Mouse (Mus musculus): ENCODE measurements around the gene Tnfrsf18. TPM values are rescaled to one million over a fixed set of nuclear protein-coding genes. Genes with fewer than 3 reads are reported as not detected.

Gene Tnfrsf18
- 4.0 TPM for polyA plus RNA-seq (2014; fragmentation: Illumina TruSeq; extraction: RNeasy Lipid Tissue Mini Kit (QIAGEN cat#74804); ENCODE audit: insufficient read depth, low read depth, low replicate concordance)

GRCm38 (mm10) chr4:156026013-156026412 lies at the start of gene Tnfrsf18:
Gene Tnfrsf18 (plus strand): TSS chr4:156026164.

GRCm38 (mm10) chr4:155992241-155992905 lies 33.6 kb upstream of the Tnfrsf18 start, which contains the start of the genes B3galt6 and Sdf4:
Gene B3galt6 (minus strand): TSS chr4:155992649.
Gene Sdf4 (plus strand): TSS chr4:155992872.

GRCm38 (mm10) chr4:156013637-156014036 lies 12.3 kb upstream of the Tnfrsf18 start, which contains the start of gene Tnfrsf4:
Gene Tnfrsf4 (plus strand): TSS chr4:156013843.

GRCm38 (mm10) chr4:156059261-156059660 lies 33.3 kb downstream of the Tnfrsf18 start, which contains the start of gene Ttll10:
Gene Ttll10 (minus strand): TSS chr4:156059414.

Other genes starting within 250 kb of the Tnfrsf18 start
- gene Tmem88b, start 240.3 kb upstream of the Tnfrsf18 start, polyA plus RNA-seq (2014; fragmentation: Illumina TruSeq; extraction: RNeasy Lipid Tissue Mini Kit (QIAGEN cat#74804); ENCODE audit: insufficient read depth, low read depth, low replicate concordance): 0.29 TPM
- gene Ankrd65, start 235.7 kb upstream of the Tnfrsf18 start, polyA plus RNA-seq (2014; fragmentation: Illumina TruSeq; extraction: RNeasy Lipid Tissue Mini Kit (QIAGEN cat#74804); ENCODE audit: insufficient read depth, low read depth, low replicate concordance): 3.2 TPM
- gene Mrpl20, start 223.3 kb upstream of the Tnfrsf18 start, polyA plus RNA-seq (2014; fragmentation: Illumina TruSeq; extraction: RNeasy Lipid Tissue Mini Kit (QIAGEN cat#74804); ENCODE audit: insufficient read depth, low read depth, low replicate concordance): 112 TPM
- 51.7 TPM for gene Ccnl2, start 213.7 kb upstream of the Tnfrsf18 start, polyA plus RNA-seq (2014; fragmentation: Illumina TruSeq; extraction: RNeasy Lipid Tissue Mini Kit (QIAGEN cat#74804); ENCODE audit: insufficient read depth, low read depth, low replicate concordance)
- gene Aurkaip1, start 194.9 kb upstream of the Tnfrsf18 start, polyA plus RNA-seq (2014; fragmentation: Illumina TruSeq; extraction: RNeasy Lipid Tissue Mini Kit (QIAGEN cat#74804); ENCODE audit: insufficient read depth, low read depth, low replicate concordance): 106 TPM
- 188 TPM for gene Mxra8, start 186.5 kb upstream of the Tnfrsf18 start, polyA plus RNA-seq (2014; fragmentation: Illumina TruSeq; extraction: RNeasy Lipid Tissue Mini Kit (QIAGEN cat#74804); ENCODE audit: insufficient read depth, low read depth, low replicate concordance)
- 25.1 TPM for gene Dvl1, start 178.8 kb upstream of the Tnfrsf18 start, polyA plus RNA-seq (2014; fragmentation: Illumina TruSeq; extraction: RNeasy Lipid Tissue Mini Kit (QIAGEN cat#74804); ENCODE audit: insufficient read depth, low read depth, low replicate concordance)
- gene Tas1r3, start 162.8 kb upstream of the Tnfrsf18 start, polyA plus RNA-seq (2014; fragmentation: Illumina TruSeq; extraction: RNeasy Lipid Tissue Mini Kit (QIAGEN cat#74804); ENCODE audit: insufficient read depth, low read depth, low replicate concordance): 0.19 TPM
- gene Cptp, start 156.7 kb upstream of the Tnfrsf18 start, polyA plus RNA-seq (2014; fragmentation: Illumina TruSeq; extraction: RNeasy Lipid Tissue Mini Kit (QIAGEN cat#74804); ENCODE audit: insufficient read depth, low read depth, low replicate concordance): 6.7 TPM
- 18.8 TPM for gene Ints11, start 156.6 kb upstream of the Tnfrsf18 start, polyA plus RNA-seq (2014; fragmentation: Illumina TruSeq; extraction: RNeasy Lipid Tissue Mini Kit (QIAGEN cat#74804); ENCODE audit: insufficient read depth, low read depth, low replicate concordance)
- gene Pusl1, start 134.4 kb upstream of the Tnfrsf18 start, polyA plus RNA-seq (2014; fragmentation: Illumina TruSeq; extraction: RNeasy Lipid Tissue Mini Kit (QIAGEN cat#74804); ENCODE audit: insufficient read depth, low read depth, low replicate concordance): 13.1 TPM
- gene Acap3, start 134.3 kb upstream of the Tnfrsf18 start, polyA plus RNA-seq (2014; fragmentation: Illumina TruSeq; extraction: RNeasy Lipid Tissue Mini Kit (QIAGEN cat#74804); ENCODE audit: insufficient read depth, low read depth, low replicate concordance): 6.0 TPM
- gene Ube2j2, start 82.3 kb upstream of the Tnfrsf18 start, polyA plus RNA-seq (2014; fragmentation: Illumina TruSeq; extraction: RNeasy Lipid Tissue Mini Kit (QIAGEN cat#74804); ENCODE audit: insufficient read depth, low read depth, low replicate concordance): 45.9 TPM
- gene C1qtnf12, start 63.8 kb upstream of the Tnfrsf18 start, polyA plus RNA-seq (2014; fragmentation: Illumina TruSeq; extraction: RNeasy Lipid Tissue Mini Kit (QIAGEN cat#74804); ENCODE audit: insufficient read depth, low read depth, low replicate concordance): 18.9 TPM
- 3.9 TPM for gene B3galt6, start 33.5 kb upstream of the Tnfrsf18 start, polyA plus RNA-seq (2014; fragmentation: Illumina TruSeq; extraction: RNeasy Lipid Tissue Mini Kit (QIAGEN cat#74804); ENCODE audit: insufficient read depth, low read depth, low replicate concordance)
- gene Sdf4, start 33.3 kb upstream of the Tnfrsf18 start, polyA plus RNA-seq (2014; fragmentation: Illumina TruSeq; extraction: RNeasy Lipid Tissue Mini Kit (QIAGEN cat#74804); ENCODE audit: insufficient read depth, low read depth, low replicate concordance): 179 TPM
- gene Tnfrsf4, start 12.3 kb upstream of the Tnfrsf18 start, polyA plus RNA-seq (2014; fragmentation: Illumina TruSeq; extraction: RNeasy Lipid Tissue Mini Kit (QIAGEN cat#74804); ENCODE audit: insufficient read depth, low read depth, low replicate concordance): 2.9 TPM
- 1.3 TPM for gene Ttll10, start 33.2 kb downstream of the Tnfrsf18 start, polyA plus RNA-seq (2014; fragmentation: Illumina TruSeq; extraction: RNeasy Lipid Tissue Mini Kit (QIAGEN cat#74804); ENCODE audit: insufficient read depth, low read depth, low replicate concordance)
- gene 9430015G10Rik, start 83.8 kb downstream of the Tnfrsf18 start, polyA plus RNA-seq (2014; fragmentation: Illumina TruSeq; extraction: RNeasy Lipid Tissue Mini Kit (QIAGEN cat#74804); ENCODE audit: insufficient read depth, low read depth, low replicate concordance): 4.0 TPM
- gene Rnf223, start 104.3 kb downstream of the Tnfrsf18 start, polyA plus RNA-seq (2014; fragmentation: Illumina TruSeq; extraction: RNeasy Lipid Tissue Mini Kit (QIAGEN cat#74804); ENCODE audit: insufficient read depth, low read depth, low replicate concordance): not detected
- gene Agrn, start 171.3 kb downstream of the Tnfrsf18 start, polyA plus RNA-seq (2014; fragmentation: Illumina TruSeq; extraction: RNeasy Lipid Tissue Mini Kit (QIAGEN cat#74804); ENCODE audit: insufficient read depth, low read depth, low replicate concordance): 53.1 TPM
- gene Isg15, start 174.7 kb downstream of the Tnfrsf18 start, polyA plus RNA-seq (2014; fragmentation: Illumina TruSeq; extraction: RNeasy Lipid Tissue Mini Kit (QIAGEN cat#74804); ENCODE audit: insufficient read depth, low read depth, low replicate concordance): 46.9 TPM
- 2.0 TPM for gene AW011738, start 177.1 kb downstream of the Tnfrsf18 start, polyA plus RNA-seq (2014; fragmentation: Illumina TruSeq; extraction: RNeasy Lipid Tissue Mini Kit (QIAGEN cat#74804); ENCODE audit: insufficient read depth, low read depth, low replicate concordance)
- 1.2 TPM for gene Perm1, start 189.7 kb downstream of the Tnfrsf18 start, polyA plus RNA-seq (2014; fragmentation: Illumina TruSeq; extraction: RNeasy Lipid Tissue Mini Kit (QIAGEN cat#74804); ENCODE audit: insufficient read depth, low read depth, low replicate concordance)
- gene Plekhn1, start 208.7 kb downstream of the Tnfrsf18 start, polyA plus RNA-seq (2014; fragmentation: Illumina TruSeq; extraction: RNeasy Lipid Tissue Mini Kit (QIAGEN cat#74804); ENCODE audit: insufficient read depth, low read depth, low replicate concordance): 11.9 TPM
- 23.9 TPM for gene Noc2l, start 209.8 kb downstream of the Tnfrsf18 start, polyA plus RNA-seq (2014; fragmentation: Illumina TruSeq; extraction: RNeasy Lipid Tissue Mini Kit (QIAGEN cat#74804); ENCODE audit: insufficient read depth, low read depth, low replicate concordance)
- not detected for gene Samd11, start 229.5 kb downstream of the Tnfrsf18 start, polyA plus RNA-seq (2014; fragmentation: Illumina TruSeq; extraction: RNeasy Lipid Tissue Mini Kit (QIAGEN cat#74804); ENCODE audit: insufficient read depth, low read depth, low replicate concordance)